Mouse (Mus musculus) forebrain, embryonic 12.5 days (tissue): ENCODE measurements at regions not wholly inside any gene's neighbourhood (a gene's known extent, or its start where the extent isn't known, plus 50 kb on each side); places are given as distances from the start of the nearest gene placed in this dataset.
A peak's percentile ranks its signal among the peaks of the same experiment; 100 is the strongest.

Experiments
- ATAC-seq: fragments of 200-750 bp; cut with Nextera tagmentation; 2 replicates; pipeline ENCODE4 v1.8.0; 2017; ENCODE audit warnings: moderate TSS enrichment; ENCODE audit not compliant: low FRiP score
- H3K27ac ChIP-seq: fragments of 300-500 bp; sonication (generic); 2 replicates; pipeline ENCODE4 v1.5.1; 2016; ENCODE audit warnings: mild to moderate bottlenecking
- H3K27me3 ChIP-seq: fragments of 300-500 bp; sonication (generic); 2 replicates; pipeline ENCODE4 v1.6.1; 2016; ENCODE audit warnings: mild to moderate bottlenecking
- H3K36me3 ChIP-seq: fragments of 300-500 bp; sonication (generic); replicated peaks from 2 replicates; pipeline ENCODE4 v1.6.1; 2016; ENCODE audit warnings: mild to moderate bottlenecking
- H3K4me1 ChIP-seq: fragments of 300-500 bp; sonication (generic); 2 replicates; pipeline ENCODE4 v1.6.1; 2016
- H3K4me2 ChIP-seq: fragments of 300-500 bp; sonication (generic); 2 replicates; pipeline ENCODE4 v1.6.1; 2016; ENCODE audit warnings: mild to moderate bottlenecking, moderate library complexity
- H3K4me3 ChIP-seq: fragments of 300-500 bp; sonication (generic); replicated peaks from 2 replicates; pipeline ENCODE4 v1.5.1; 2016; ENCODE audit warnings: mild to moderate bottlenecking
- H3K9ac ChIP-seq: fragments of 300-500 bp; sonication (generic); 2 replicates; pipeline ENCODE4 v1.6.1; 2016; ENCODE audit warnings: mild to moderate bottlenecking
- H3K9me3 ChIP-seq: fragments of 300-500 bp; sonication (generic); 2 replicates; pipeline ENCODE4 v1.6.1; 2016
- WGBS: fragments of 180-500 bp; shearing (Covaris S2); methylation state at CpG from one replicate; pipeline ENCODE4 v1.1.7; 2016; 5-methylcytosine and 5-hydroxymethylcytosine counted together

DNA sequence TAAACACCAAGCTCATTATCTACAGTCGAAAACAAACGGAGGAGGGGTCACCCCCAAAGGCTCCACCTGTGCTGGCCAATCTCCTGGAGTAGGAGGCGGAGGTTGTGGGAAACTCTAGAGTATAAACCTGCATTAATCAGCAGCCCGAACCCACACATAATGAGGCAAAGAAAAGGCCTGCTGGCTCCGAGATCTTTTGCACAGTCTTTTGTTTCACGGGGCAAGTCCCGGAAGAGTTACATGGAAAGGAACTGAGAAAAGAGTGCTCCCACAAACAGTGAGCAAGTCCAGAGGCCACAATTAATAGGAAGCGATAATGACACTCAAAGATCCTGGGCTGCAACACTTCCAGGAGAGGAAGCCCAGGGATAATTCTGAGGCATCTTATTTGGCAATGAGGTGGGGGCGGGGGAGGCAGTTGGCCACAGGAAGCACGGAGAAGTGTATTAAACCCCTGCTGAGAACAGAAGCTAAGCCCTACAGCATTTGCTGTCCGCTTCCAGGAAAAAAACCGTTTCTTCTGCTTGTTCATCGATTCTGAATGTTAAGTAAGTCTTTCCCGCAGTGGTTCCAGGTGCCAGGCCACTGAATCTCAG is 59.1 kb upstream of the Mamdc2 start:
- 4% methylated on average over 14 of the region's 14 CpGs for WGBS
- Histone ChIP-seq H3K4me3 (no peak overlapping the region; the same call in 1 of the 2 replicates), H3K9ac (no peak overlapping the region), H3K27ac (peak overlapping the region; percentile 37; the same call in 1 of the 2 replicates), H3K36me3 (no peaks in the 10 kb centered on the region), H3K27me3 (no peaks in the 10 kb centered on the region), H3K4me2 (peak overlapping the region; percentile 45), H3K9me3 (no peaks in the 10 kb centered on the region), H3K4me1 (peaks cover 13% of the 10 kb centered on the region)
- peak; percentile 57 for ATAC-seq
